Mouse (Mus musculus): ENCODE data around the gene Gpr157. TPM values are rescaled to one million over a fixed set of nuclear protein-coding genes. Genes with fewer than 3 reads are reported as not detected.
"Not testable (repeated sequence)": the region's sequence is repeated elsewhere in the genome, so short reads cannot be mapped to it uniquely, and the experiment has no call there.

The Gpr157 gene
- 0.20 and 0.23 TPM in 2 replicates for polyA plus RNA-seq (2015; fragmentation: Nextera tagmentation; extraction: Ambion mirVana)

GRCm38 (mm10) chr4:150087161-150087889, at the start of gene Gpr157:
Gene Gpr157, plus strand, starts transcription at chr4:150087365.
- ATAC-seq (replicated peaks): peak; percentile 97
- Histone ChIP-seq H3K9me3 (no peaks in the 10 kb centered on the region), H3K9ac (replicated peaks) (peak within 1 kb of the TSS; percentile 42), H3K27ac (replicated peaks) (no peak within 1 kb of the TSS), H3K36me3 (no peaks in the 10 kb centered on the region), H3K27me3 (peaks cover 22% of the 10 kb centered on the region), H3K4me3 (peak within 1 kb of the TSS; percentile 50), H3K4me1 (peaks cover 14% of the 10 kb centered on the region), H3K4me2 (replicated peaks) (peak within 1 kb of the TSS; percentile 98)
- WGBS: 2% methylated on average over 49 of the region's 56 CpGs

GRCm38 (mm10) chr4:150038533-150038932, 48.6 kb upstream of the Gpr157 start:
- peaks cover 22% of the 10 kb centered on the region for H3K27me3 ChIP-seq
- WGBS: 91% methylated on average over 7 of the region's 7 CpGs

DNA sequence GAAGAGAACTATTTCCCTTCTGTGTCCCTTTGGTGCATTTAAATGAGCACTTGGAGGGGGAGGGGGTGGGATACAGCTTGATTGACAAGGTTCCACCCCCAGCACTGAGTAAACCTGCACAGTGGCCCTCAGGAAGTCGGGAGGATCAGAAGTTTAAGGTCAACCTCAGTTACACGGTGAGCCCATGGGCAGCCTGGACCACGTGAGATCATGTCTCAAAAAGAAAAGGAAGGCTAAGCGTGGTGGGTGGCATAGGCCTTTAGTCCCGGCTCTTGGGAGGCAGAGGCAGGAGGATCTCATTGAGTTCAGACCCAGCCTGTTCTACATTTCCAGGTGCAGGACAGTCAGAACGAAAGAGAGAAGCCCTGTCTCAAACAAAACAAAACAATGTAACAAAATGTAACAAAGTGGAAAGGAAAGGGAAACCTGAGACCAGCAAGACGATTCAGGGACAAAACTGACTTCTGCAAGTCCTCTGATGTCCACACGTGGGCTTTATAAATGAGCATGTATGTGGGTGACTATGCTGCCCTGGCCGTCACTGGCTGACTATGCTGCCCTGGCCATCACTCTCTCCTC, 47.1 kb upstream of the Gpr157 start:
- WGBS: 79% methylated on average over 9 of the region's 9 CpGs
- no peak overlapping the region for H3K4me2 ChIP-seq (replicated peaks)

More at GRCm38 (mm10) chr4:150038533-150038932, 48.6 kb upstream of the Gpr157 start:
- no peak overlapping the region for H3K9ac ChIP-seq (replicated peaks)
- H3K4me1 ChIP-seq: 0 out of 2 replicates have a peak, but pooled peaks cover under 1% of the 10 kb centered on the region
- ATAC-seq (replicated peaks): no peak
- H3K36me3 ChIP-seq: no peaks in the 10 kb centered on the region
- no peak overlapping the region for H3K4me2 ChIP-seq (replicated peaks)
- no peak overlapping the region for H3K27ac ChIP-seq (replicated peaks)
- no peak overlapping the region for H3K4me3 ChIP-seq
- no peaks in the 10 kb centered on the region for H3K9me3 ChIP-seq

GRCm38 (mm10) chr4:150040856-150041255, 46.3 kb upstream of the Gpr157 start:
- H3K9ac ChIP-seq (replicated peaks); H3K4me2 ChIP-seq (replicated peaks); H3K4me1 ChIP-seq; H3K9me3 ChIP-seq; H3K27ac ChIP-seq (replicated peaks); ATAC-seq (replicated peaks); H3K36me3 ChIP-seq; H3K4me3 ChIP-seq; H3K27me3 ChIP-seq: not testable (repeated sequence)
- WGBS: 60% methylated on average over 1 of the region's 1 CpGs

More for the DNA sequence above, 47.1 kb upstream of the Gpr157 start:
- Histone ChIP-seq H3K4me1 (no peaks in the 10 kb centered on the region), H3K36me3 (no peaks in the 10 kb centered on the region), H3K27ac (replicated peaks) (no peak overlapping the region), H3K9ac (replicated peaks) (no peak overlapping the region), H3K4me3 (no peak overlapping the region), H3K9me3 (no peaks in the 10 kb centered on the region), H3K27me3 (peaks cover 6% of the 10 kb centered on the region)
- no peak for ATAC-seq (replicated peaks)

DNA sequence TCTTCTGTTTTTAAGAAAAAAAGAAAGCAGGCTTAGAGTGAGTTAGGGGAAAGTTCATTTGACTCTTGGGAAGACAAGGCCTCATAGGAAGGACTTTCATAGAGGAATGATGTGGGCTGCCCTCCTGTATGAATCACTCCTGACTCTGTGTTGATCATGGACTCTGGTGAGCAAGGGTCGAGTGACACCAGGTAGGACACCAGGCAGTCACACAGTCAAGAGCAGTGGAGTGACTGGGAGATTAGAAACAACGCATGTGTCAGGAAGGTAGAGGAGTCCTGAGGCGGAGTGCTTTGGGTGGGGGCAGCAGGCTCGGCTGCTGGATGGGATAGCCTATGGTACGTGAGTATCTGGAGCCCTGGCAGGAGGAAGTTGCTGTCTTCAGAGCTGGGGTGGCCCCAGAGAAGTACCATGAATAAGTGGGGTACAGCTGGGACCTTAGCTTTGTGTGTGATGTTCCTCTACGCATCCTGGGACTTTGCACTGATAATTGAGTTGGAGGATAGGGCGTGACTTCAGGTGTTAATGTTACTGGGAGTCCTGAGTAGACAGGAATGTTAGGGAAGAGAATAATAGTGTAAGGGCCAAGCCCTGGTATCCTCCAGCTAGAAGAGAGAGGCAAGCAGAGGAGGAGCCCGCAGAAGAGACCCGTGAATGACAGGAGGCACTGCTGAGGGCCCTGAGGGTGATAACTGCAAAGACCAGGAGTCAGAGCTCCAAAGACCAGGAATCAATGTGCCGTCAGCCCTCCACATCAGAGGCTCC, 45.6 kb upstream of the Gpr157 start:
- H3K27ac ChIP-seq (replicated peaks): no peak overlapping the region
- H3K9me3 ChIP-seq: no peaks in the 10 kb centered on the region
- no peak overlapping the region for H3K4me3 ChIP-seq
- ATAC-seq (replicated peaks): no peak
- H3K27me3 ChIP-seq: 0 out of 2 replicates have a peak, but pooled peaks cover 4% of the 10 kb centered on the region
- H3K4me1 ChIP-seq: no peaks in the 10 kb centered on the region
- no peaks in the 10 kb centered on the region for H3K36me3 ChIP-seq
- H3K9ac ChIP-seq (replicated peaks): no peak overlapping the region
- 84% methylated on average over 10 of the region's 10 CpGs for WGBS
- no peak overlapping the region for H3K4me2 ChIP-seq (replicated peaks)

- no peak overlapping the region for H3K4me2 ChIP-seq (replicated peaks)
- no peaks in the 10 kb centered on the region for H3K36me3 ChIP-seq
- H3K4me3 ChIP-seq: no peak overlapping the region
- H3K27me3 ChIP-seq: peaks cover 18% of the 10 kb centered on the region
- H3K9ac ChIP-seq (replicated peaks): no peak overlapping the region
- H3K9me3 ChIP-seq: no peaks in the 10 kb centered on the region
- 96% methylated on average over 9 of the region's 9 CpGs for WGBS
- peaks cover 12% of the 10 kb centered on the region for H3K4me1 ChIP-seq
- no peak overlapping the region for H3K27ac ChIP-seq (replicated peaks)
- no peak for ATAC-seq (replicated peaks)
Measured at GRCm38 (mm10) chr4:150043591-150043990, 43.6 kb upstream of the Gpr157 start.

- H3K27me3 ChIP-seq: peaks cover 39% of the 10 kb centered on the region
- peaks cover 19% of the 10 kb centered on the region for H3K4me1 ChIP-seq
- under 1% methylated on average over 20 of the region's 20 CpGs for WGBS
- H3K4me2 ChIP-seq (replicated peaks): peak overlapping the region; percentile 85
- peak overlapping the region; percentile 38 for H3K4me3 ChIP-seq
- 0 out of 2 replicates have a peak overlapping the region, but pooled peaks have one; percentile 16 for H3K9ac ChIP-seq (replicated peaks)
- H3K27ac ChIP-seq (replicated peaks): no peak overlapping the region
- H3K36me3 ChIP-seq: no peaks in the 10 kb centered on the region
- peak; percentile 43; the same call in 1 of the 2 replicates for ATAC-seq (replicated peaks)
- H3K9me3 ChIP-seq: no peaks in the 10 kb centered on the region
Measured at GRCm38 (mm10) chr4:150048038-150048437, 39.1 kb upstream of the Gpr157 start.

DNA sequence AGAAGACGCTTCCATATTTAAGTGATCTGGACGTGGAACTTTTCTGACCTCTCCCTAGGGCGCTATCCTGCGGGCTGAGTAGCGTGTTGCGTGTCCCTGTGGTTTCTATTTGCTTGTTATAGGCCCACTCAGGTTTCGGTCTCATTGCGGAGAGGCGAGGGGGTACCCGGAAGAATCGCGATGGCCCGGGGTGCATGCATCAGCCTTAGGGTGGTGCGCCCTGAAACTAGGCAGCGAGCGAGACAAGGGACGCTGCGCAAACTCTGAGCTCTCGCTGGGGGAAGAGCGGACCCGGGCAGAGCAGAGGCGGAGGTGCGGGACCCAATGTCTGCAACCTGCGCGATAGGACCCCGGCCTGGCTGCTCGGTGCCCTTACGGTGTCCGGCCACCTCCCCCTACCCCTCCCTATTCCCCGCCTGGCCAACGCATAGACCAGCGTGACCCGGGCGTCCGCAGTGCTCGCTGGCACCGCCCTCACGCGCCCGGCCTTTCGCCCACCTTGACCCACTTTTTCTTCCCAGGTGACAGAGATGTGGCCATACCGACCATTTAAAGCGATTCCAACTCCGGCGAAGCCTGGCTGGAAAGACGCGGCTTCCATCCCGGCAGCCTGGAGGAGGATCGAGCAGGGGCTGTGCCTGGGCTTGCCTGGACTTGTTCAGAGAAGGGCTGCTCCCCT, 38.5 kb upstream of the Gpr157 start:
- H3K4me2 ChIP-seq (replicated peaks): peak overlapping the region; percentile 85
- no peaks in the 10 kb centered on the region for H3K36me3 ChIP-seq
- under 1% methylated on average over 49 of the region's 49 CpGs for WGBS
- no peak; the same call in 1 of the 2 replicates for ATAC-seq (replicated peaks)
- peak overlapping the region; percentile 16; the same call in 1 of the 2 replicates for H3K9ac ChIP-seq (replicated peaks)
- H3K4me1 ChIP-seq: peaks cover 19% of the 10 kb centered on the region
- H3K9me3 ChIP-seq: no peaks in the 10 kb centered on the region
- peak overlapping the region; percentile 38 for H3K4me3 ChIP-seq
- H3K27me3 ChIP-seq: peaks cover 39% of the 10 kb centered on the region
- H3K27ac ChIP-seq (replicated peaks): no peak overlapping the region

GRCm38 (mm10) chr4:150049157-150049513, 38.0 kb upstream of the Gpr157 start:
- peaks cover 19% of the 10 kb centered on the region for H3K4me1 ChIP-seq
- ATAC-seq (replicated peaks): no peak
- no peak overlapping the region for H3K27ac ChIP-seq (replicated peaks)
- H3K36me3 ChIP-seq: no peaks in the 10 kb centered on the region
- peak overlapping the region; percentile 38 for H3K4me3 ChIP-seq
- H3K27me3 ChIP-seq: peaks cover 39% of the 10 kb centered on the region
- H3K4me2 ChIP-seq (replicated peaks): peak overlapping the region; percentile 85
- 22% methylated on average over 15 of the region's 15 CpGs for WGBS
- H3K9me3 ChIP-seq: no peaks in the 10 kb centered on the region
- no peak overlapping the region for H3K9ac ChIP-seq (replicated peaks)

GRCm38 (mm10) chr4:150049564-150050226, 37.5 kb upstream of the Gpr157 start:
- H3K4me1 ChIP-seq: peaks cover 19% of the 10 kb centered on the region
- no peak overlapping the region for H3K27ac ChIP-seq (replicated peaks)
- no peak for ATAC-seq (replicated peaks)
- 18% methylated on average over 13 of the region's 13 CpGs for WGBS
- H3K9me3 ChIP-seq: no peaks in the 10 kb centered on the region
- no peak overlapping the region for H3K9ac ChIP-seq (replicated peaks)
- no peak overlapping the region for H3K4me2 ChIP-seq (replicated peaks)
- no peak overlapping the region for H3K4me3 ChIP-seq
- H3K27me3 ChIP-seq: peaks cover 39% of the 10 kb centered on the region
- H3K36me3 ChIP-seq: no peaks in the 10 kb centered on the region

- Histone ChIP-seq H3K27me3 (peaks cover 39% of the 10 kb centered on the region), H3K36me3 (no peaks in the 10 kb centered on the region), H3K27ac (replicated peaks) (no peak overlapping the region), H3K9me3 (no peaks in the 10 kb centered on the region), H3K4me3 (no peak overlapping the region), H3K4me1 (peaks cover 19% of the 10 kb centered on the region), H3K4me2 (replicated peaks) (no peak overlapping the region), H3K9ac (replicated peaks) (no peak overlapping the region)
- ATAC-seq (replicated peaks): no peak
- 78% methylated on average over 8 of the region's 8 CpGs for WGBS
Measured at GRCm38 (mm10) chr4:150051514-150051913, 35.7 kb upstream of the Gpr157 start.

Data from forebrain, embryonic 15.5 days (tissue).